Mouse (Mus musculus) embryo, embryonic 11 days (tissue): ENCODE measurements around the gene Fbf1.
A peak's percentile ranks its signal among the peaks of the same experiment; 100 is the strongest.
"Not testable (repeated sequence)": the region's sequence is repeated elsewhere in the genome, so short reads cannot be mapped to it uniquely, and the experiment has no call there.

ENCODE experiments used
- DNase-seq: peaks from one replicate; pipeline ENCODE4 v3.0.0-alpha.2; 2015

The Fbf1 gene

DNA sequence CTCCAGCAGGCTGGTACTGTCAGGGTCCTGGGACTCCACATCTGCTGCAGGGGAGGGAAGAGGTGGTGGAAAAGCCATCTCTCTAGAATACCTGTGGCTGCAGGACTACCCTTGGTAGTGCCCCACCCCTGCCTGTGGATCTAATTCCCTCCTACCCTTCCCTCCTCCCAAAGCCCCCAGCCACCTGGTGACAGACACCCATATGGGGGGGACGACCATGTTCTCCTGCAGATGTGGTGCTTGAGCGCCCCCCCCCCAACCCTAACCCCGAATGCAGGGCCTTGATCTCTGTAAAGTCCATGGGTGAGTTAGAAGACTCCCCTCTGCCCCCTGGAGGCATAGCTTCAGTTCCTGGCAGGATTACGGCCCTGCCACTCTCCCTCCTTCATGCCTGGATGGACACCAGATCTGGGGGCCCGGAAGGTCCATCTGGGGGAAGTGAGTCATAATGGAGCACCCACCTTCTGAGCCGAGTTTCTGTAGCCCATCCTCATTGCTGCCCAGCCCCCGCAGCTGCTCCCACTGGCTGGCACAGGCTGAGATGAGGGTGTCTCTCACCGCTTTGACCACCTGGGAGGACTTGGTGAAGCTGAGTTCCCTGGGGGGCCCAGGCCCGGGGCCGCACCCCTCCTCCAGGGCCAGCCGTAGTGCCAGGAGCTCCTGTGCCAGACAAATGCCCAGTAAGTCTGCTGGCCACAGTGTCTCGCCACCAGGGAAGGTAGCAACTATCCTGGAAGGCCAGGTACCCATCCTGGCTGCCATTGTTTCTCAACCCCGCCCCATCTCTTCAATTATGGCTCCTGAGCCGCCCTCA is 60.8 kb downstream of the Fbf1 start:
- no peak for DNase-seq

GRCm38 (mm10) chr11:116106154-116106962 is 61.6 kb downstream of the Fbf1 start:
- DNase-seq: peak; percentile 73

GRCm38 (mm10) chr11:116105065-116105464 is 62.9 kb downstream of the Fbf1 start:
- DNase-seq: no peak

- DNase-seq: peak; percentile 76
These were observed 63.8 kb downstream of the Fbf1 start for GRCm38 (mm10) chr11:116104006-116104646.

DNA sequence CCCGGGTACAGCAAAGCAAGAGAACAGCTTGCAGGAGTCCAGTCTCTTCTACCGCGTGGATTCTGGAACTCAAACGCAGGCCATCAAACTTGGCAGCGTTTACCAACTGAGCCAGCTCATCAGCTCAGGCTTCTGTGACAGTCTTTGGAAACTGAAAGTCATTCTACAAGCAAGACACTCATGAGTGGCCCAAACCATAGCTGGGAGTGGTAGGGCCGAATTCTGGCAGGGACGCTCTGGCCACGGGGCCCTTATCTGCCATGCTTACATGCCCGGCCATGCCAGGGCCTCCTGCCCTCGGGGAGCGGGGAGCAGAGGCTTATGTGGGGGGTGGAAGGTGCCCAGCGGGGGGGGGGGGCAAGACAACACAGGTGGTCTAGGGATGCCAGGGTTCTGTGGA is 64.4 kb downstream of the Fbf1 start:
- no peak for DNase-seq

DNA sequence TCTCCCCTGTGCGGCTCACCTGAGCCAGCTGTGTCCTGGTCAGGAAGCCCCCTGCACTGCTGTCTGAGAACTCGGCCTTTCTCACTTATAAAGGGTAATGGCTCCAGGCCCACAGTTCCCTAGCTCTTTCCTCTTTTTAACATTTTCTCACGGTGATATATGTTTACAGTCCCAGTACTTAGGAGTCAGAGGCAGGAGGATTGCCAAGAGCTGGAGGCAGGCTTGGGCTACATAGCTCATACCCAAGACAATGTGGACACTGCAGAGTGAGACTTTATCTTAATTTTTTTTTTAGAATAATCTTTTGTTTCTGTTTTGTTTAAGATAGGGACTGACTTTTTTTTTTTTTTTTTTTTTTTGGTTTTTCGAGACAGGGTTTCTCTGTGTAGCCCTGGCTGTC is 65.5 kb downstream of the Fbf1 start:
- DNase-seq: no peak

GRCm38 (mm10) chr11:116101931-116102381 is 66.0 kb downstream of the Fbf1 start:
- no peak for DNase-seq

DNA sequence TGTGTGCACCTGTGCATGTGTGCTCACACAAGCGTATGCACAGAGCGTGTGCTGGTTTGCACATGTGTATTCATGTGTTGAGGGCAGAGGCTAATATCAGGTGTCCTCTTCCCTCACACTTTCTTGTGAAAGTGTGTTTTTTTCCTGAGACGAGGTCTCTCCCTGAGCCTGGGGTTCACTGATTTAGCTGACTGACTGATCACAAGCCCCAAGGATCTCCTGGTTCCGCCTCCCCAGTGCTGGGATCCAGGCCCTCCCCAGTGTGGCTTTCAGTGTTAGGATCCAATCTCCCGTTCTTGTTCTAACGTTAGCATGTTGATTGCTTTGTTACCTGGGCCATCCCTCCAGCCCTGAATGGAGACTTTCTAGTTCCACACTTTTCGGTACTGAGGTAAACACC is 67.1 kb downstream of the Fbf1 start:
- DNase-seq: no peak

GRCm38 (mm10) chr11:116100385-116100784 is 67.6 kb downstream of the Fbf1 start:
- no peak for DNase-seq

DNA sequence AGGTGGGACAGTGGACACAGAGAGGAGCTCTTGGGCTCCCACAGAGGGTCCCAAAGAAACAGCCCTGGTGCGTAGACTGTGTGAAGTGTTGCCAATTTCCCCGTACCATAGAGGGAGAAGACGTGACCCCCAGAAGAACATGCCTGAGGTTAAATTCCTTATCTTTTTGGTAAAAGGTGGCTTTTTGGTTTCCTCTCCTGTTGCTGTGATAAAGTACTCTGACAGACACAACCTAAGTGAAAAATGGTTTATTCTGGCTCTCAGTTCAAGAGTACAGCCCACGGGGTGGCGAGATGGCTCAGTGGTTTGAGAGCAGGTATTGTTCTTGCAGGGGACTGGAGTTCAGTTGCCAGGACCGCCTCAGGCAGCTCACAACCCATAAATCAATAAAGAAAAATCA is 68.5 kb downstream of the Fbf1 start:
- no peak for DNase-seq

DNA sequence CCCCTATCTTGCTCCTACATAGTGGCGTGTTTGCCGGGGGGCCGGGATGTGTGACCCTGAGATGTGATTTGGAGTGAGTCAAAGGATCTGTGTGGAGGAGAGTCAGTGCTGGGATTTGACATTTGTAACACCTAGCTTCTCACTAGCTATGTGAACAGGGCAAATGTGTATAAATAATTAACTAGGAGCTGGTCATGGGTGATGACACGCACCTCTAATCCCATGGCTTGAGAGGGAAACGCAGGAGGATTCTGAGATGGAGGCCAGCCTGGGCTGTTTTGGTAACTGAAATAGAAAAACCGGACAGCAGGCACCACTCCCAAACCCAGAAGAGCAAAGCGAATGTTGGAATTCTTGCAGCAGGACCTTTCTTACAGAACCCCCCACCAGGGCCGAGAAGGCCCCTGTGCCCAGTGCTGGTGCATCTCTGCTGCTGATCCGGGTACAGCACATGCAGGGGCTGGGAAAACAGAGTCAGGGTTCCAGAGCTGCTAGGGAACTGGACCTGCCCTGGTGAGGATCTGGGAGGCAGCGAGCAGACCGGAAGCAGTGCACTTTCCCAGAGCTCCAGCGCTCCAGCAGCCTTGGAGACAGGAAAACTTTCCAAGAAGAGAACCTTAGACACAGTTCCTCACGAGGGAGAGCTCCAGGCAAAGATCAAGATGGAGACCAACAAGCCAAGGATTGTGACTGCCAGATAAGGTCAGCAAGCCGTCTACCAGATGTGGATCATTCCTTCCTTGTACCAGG is 69.1 kb downstream of the Fbf1 start:
- no peak for DNase-seq

DNA sequence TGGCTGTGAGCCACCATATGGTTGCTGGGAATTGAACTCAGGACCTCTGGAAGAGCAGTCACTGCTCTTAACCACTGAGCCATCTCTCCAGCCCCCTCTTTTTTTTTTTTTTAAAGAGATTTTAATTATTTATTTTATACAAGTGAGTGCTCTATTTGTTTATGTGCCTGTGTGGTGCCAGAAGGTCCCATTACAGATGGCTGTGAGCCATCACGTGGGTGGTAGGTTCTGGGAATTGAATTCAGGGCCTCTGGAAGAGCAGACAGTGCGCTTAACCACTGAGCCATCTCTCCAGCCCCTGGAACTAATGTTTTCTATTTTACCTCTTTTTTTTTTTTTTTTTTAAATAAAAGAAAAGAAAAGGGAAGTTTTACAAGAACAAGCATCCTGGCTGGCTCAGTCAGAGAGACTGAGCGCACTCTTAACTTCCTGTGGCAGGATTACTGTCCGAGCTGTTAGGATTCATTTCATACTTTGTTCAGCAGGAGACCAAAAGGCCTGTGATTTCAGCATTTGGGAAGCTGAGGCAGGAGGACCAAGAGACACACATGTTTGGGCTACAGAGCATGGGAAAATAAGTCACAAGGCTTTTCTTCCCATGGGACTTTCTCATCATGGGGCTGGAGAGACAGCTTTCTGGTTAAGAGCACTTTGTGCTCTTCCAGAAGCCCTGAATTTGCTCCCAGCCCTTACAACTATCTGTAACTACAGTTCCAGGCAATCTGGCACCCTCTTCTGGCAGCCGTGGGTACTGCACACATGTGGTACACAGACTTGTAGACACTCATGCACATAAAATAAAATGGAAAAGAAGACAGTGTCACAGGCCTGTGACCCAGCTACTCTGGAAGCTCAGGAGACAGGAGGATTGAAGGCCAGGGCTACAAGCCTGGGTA is 71.5 kb downstream of the Fbf1 start:
- DNase-seq: no peak

GRCm38 (mm10) chr11:116095573-116095972 is 72.4 kb downstream of the Fbf1 start:
- DNase-seq: no peak

DNA sequence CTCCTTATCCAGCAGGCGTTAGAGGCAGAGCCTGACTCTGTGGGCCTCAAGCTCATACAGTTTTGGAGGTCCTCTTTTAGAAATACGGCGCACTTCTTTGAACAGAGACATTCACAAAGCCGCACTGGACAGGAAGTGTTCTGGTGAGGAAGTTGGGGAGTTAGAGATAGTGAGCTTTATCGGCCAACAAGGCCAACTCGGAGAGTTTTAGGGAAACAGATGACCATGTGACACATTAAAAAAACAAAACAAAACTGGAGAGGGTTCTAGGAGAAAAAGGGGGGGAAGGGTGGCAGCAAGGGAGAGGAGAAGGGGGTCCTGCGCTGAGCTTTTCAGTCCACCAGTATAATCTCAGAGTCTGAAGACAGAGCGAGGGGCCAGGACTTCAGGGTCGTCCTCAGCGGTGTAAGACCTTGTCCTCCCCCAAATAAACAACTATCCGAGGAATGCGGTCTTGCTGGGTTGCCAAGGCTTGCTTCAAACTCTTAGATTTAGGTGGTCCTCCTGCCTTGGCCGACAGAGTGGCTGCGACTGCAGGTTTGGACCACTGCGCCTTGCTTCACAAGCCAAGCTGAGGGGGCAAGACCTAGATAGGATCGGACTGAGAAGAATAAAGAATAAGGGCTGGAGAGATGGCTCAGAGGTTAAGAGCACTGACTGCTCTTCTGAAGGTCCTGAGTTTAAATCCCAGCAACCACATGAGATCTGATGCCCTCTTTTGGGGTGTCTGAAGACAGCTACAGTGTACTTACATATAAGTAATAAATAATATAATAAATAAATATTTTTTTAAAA is 74.0 kb downstream of the Fbf1 start:
- DNase-seq: no peak

GRCm38 (mm10) chr11:116092959-116093358 is 75.0 kb downstream of the Fbf1 start:
- DNase-seq: not testable (repeated sequence)
